Mouse (Mus musculus): ENCODE measurements at regions not wholly inside any gene's neighbourhood (a gene's known extent, or its start where the extent isn't known, plus 50 kb on each side); places are given as distances from the start of the nearest gene placed in this dataset.
"Not testable (repeated sequence)": the region's sequence is repeated elsewhere in the genome, so short reads cannot be mapped to it uniquely, and the experiment has no call there.

DNA sequence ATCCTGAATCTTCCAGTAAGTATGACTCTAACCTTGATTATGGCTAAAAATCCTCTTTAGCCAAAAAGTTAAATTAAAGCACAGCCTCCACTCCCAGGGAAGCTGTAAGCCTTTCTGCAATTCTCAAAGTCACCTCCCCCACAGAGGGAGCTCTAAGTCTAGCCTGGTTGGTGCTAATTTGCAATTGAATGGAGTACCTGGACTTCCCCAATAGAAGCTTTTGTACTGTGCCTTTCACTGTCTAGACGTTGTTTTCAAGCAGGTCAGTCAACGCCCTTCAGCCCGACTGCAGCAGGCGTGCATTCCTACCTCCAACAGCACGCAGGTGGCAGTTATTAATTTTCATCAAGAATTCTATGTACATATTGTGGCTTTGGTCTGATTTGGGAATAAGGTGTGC is 87.2 kb downstream of the Catsperg2 start:
- DNase-seq (ENCODE audit: low spot score in 2 of 2), result not testable (repeated sequence)

DNA sequence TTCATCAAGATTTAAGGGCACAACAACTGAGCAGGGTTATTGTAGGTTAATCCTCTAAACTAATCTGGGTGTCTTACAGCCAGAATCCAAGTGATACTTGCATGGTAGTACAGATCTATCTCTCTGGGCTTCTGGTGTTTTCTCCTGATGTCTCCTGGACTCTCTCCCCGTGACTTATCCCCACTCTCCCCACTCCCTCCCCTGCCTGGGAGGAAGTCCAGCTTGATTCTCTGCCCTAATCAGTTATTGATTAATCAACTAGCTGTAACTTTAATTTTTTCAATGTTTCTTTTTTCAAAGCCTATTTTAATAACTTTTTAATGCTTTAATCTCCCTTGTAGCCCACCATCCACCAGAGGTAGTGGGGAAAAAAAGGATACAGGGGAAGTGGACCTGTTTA is 83.9 kb upstream of the Sipa1l3 start:
- DNase-seq (ENCODE audit: low spot score in 2 of 2), result no peak

DNA sequence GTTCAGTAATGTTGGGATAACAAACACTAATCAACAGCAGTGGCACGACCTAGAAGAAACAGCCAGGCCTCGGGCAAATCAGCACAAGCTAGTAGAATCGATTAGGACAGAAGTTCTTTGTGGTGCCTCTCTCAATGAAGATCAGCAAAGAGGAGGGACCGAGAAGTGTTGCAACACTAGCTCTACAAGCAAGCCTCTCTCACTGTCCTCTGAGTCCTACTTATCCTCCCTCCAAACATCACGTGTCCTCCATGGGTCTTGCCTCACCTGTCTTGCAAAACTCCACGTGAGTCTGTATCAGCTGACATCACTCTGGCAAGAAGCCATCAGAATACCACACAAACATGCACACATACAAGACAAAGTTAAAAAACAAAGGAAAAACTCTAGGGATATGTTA is 82.9 kb upstream of the Sipa1l3 start:
- no peak for DNase-seq (ENCODE audit: low spot score in 2 of 2)

DNA sequence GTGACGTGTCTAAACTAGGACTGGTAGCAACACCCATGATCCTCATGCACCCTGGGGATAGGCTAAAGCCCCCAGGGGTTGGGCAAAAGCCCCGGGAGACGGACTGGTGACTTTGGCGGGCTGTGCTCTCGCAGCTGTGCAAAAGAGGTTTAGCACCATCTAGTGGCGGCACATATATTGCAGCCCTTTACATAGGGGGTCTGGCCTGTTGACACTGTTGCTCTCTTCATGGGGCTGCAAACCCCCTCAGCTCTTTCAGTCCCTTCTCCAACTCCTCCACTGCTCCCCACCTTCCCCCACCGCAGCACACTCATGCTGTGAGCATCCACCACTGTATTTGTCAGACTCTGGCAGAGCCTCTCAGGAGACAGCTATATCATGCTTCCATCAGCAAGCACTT is 78.8 kb upstream of the Sipa1l3 start:
- peak; percentile 22 to 51 for DNase-seq (ENCODE audit: low spot score in 2 of 2)

DNA sequence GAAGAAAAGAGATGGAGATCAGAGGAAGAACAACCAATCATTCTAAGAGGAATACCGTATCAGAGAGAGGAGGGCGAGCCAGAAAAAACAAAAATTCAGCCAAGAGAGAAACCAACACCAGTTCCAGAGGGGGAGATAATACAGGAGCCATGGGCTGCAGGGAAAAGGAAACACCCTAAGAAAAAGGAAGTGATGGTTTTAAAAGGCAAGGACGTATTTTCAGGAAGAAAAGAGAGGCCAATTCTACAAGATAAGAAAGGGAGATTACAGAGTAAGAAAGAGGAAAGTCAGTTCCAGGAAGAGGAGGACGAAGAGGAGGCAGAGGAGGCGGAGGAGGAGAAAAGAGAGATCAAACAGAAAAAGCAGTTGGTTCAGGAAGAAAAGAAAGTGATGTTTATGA is 59.7 kb upstream of the Sipa1l3 start:
- no peak for DNase-seq (ENCODE audit: low spot score in 2 of 2)

DNA sequence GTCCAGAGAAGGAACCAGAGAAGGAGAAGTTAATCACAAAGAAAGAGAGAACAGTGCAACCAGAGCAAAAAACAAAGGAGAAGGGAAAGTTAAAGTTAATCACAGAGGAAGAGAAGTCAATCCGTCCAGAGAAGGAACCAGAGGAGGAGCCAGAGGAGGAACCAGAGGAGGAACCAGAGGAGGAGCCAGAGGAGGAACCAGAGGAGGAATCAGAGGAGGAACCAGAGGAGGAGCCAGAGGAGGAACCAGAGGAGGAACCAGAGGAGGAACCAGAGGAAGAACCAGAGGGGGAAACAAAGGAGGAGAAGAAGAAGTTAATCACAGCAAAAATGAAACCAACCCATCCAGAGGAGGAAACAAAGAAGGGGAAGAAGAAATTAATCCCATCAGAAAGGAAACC is 57.2 kb upstream of the Sipa1l3 start:
- DNase-seq (ENCODE audit: low spot score in 2 of 2), result no peak

Measured in gastrocnemius, postnatal 4 days (tissue).